Mouse (Mus musculus) cerebellum, adult 2 months (tissue): ENCODE measurements at regions not wholly inside any gene's neighbourhood (a gene's known extent, or its start where the extent isn't known, plus 50 kb on each side); places are given as distances from the start of the nearest gene placed in this dataset.

Source experiments
- DNase-seq, 2 experiments: peaks; one replicate each; pipeline ENCODE4 v3.0.0; 2021
- H3K27ac ChIP-seq: fragments of 200-500 bp; 2 replicates; pipeline ENCODE4 v1.5.1; 2012; ENCODE audit warnings: low read length, control low read depth, inconsistent platforms; ENCODE audit not compliant: insufficient read depth
- H3K27me3 ChIP-seq: fragments of 200-500 bp; 2 replicates; pipeline ENCODE4 v1.6.1; 2012; ENCODE audit warnings: inconsistent platforms, mild to moderate bottlenecking, low read length, moderate library complexity; ENCODE audit not compliant: control insufficient read depth, insufficient read depth
- H3K4me1 ChIP-seq: fragments of 200-500 bp; 2 replicates; pipeline ENCODE4 v1.6.1; 2011; ENCODE audit warnings: low read length; ENCODE audit not compliant: control insufficient read depth, insufficient read depth
- H3K4me3 ChIP-seq: fragments of 200-500 bp; replicated peaks from 2 replicates; pipeline ENCODE3; 2011; ENCODE audit warnings: mild to moderate bottlenecking, low read depth, low read length, control low read depth; ENCODE audit not compliant: insufficient read depth
- CTCF ChIP-seq: fragments of 200-500 bp; IDR thresholded peaks from 2 replicates; pipeline ENCODE4 v1.5.1; 2011; ENCODE audit warnings: low read depth, mild to moderate bottlenecking, control low read depth, low read length, moderate library complexity, borderline replicate concordance; ENCODE audit not compliant: insufficient read depth
- POLR2A ChIP-seq: fragments of 200-500 bp; IDR thresholded peaks from 2 replicates; pipeline ENCODE4 v1.6.1; 2011; ENCODE audit warnings: low read length, control low read depth, borderline replicate concordance; ENCODE audit not compliant: insufficient read depth
- WGBS: fragments of 180-500 bp; shearing (Covaris S2); methylation state at CpG from one replicate; pipeline ENCODE4 v1.1.7; 2018; 5-methylcytosine and 5-hydroxymethylcytosine counted together

DNA sequence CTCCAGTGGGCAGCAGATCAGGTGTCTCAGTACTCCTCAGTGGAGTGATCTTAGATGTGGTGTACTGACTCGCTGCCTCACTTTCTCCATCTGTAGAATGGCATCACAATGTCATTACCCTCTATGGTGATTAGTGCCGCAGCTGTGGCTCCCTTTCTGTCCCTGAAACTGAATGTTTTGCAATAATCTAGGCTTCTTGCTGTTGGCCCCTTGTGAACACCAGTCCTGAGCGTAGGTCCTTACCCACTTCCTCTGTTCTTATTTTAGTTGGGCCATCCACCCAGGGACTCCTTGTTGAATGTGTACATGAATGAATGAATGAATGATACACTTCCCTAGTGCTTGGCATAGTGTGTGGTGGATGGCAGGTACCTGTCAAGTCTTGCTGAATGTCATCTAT, 78.4 kb upstream of the Ccnd1 start:
- Histone ChIP-seq H3K4me1 (no peaks in the 10 kb centered on the region; the same call in 1 of the 2 replicates), H3K27ac (no peak overlapping the region), H3K4me3 (no peak overlapping the region), H3K27me3 (no peaks in the 10 kb centered on the region; the same call in 1 of the 2 replicates)
- no peak for DNase-seq
- TF ChIP-seq POLR2A: no peak
- TF ChIP-seq CTCF: no peak
- WGBS: 91% methylated on average over 3 of the region's 3 CpGs

DNA sequence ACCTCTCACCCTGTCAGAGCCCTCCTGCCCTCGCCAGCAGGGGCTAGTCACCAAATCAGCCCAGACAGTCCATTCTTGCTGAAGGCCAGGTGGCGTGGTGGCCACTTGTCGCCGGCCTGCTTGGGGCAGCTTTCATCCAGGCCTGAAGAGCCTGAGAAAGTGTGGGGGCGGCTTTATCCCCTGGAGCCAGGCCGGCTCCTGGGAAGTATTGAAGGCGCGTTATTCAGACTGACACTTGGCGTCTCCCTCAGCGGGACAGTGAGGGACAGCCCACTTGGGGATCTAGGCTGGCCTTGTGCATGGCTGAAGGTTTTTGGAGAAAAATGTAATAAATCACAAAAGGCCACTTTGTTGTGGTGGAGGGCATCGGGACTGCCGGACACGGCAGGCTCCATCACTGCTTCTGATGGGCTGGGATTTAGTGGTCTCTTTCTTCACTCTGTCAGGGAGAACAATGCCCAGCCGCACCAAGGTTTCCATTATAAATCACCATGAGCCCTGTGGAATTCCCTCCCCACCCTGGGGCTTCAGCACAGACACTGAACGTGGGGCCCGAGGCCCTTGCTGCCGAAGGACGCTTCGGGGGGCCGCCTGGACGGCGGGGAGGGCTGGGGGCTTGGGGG, 75.8 kb upstream of the Ccnd1 start:
- no peaks in the 10 kb centered on the region; the same call in 1 of the 2 replicates for H3K27me3 ChIP-seq
- DNase-seq: no peak
- TF ChIP-seq CTCF (no peak), POLR2A (no peak)
- H3K4me3 ChIP-seq: no peak overlapping the region
- H3K27ac ChIP-seq: no peak overlapping the region
- H3K4me1 ChIP-seq: no peaks in the 10 kb centered on the region
- WGBS: 36% methylated on average over 22 of the region's 22 CpGs

DNA sequence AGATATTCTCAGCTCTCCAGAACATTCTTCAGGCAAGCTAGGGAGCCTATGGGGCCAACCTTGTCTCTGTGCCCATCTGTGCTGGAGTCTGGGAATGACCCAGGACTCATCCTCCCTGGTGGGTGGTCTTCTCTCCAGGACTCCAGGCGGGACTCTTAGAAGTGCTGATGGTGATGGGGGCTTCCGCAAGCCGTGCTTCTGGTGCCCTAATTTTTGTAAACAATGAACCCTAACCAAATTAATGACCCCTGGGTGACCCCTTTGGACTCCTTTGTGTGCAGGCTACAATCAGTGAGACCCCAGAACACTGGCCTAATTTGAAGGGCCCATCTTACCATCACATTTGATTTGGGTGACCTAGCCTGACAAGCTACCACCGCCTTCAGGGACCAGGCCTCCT, 71.0 kb upstream of the Ccnd1 start:
- DNase-seq: no peak
- TF ChIP-seq CTCF: no peak
- no peak for TF ChIP-seq POLR2A
- 65% methylated on average over 4 of the region's 4 CpGs for WGBS
- H3K27ac ChIP-seq: no peak overlapping the region
- no peaks in the 10 kb centered on the region for H3K4me1 ChIP-seq
- H3K27me3 ChIP-seq: no peaks in the 10 kb centered on the region
- no peak overlapping the region for H3K4me3 ChIP-seq

DNA sequence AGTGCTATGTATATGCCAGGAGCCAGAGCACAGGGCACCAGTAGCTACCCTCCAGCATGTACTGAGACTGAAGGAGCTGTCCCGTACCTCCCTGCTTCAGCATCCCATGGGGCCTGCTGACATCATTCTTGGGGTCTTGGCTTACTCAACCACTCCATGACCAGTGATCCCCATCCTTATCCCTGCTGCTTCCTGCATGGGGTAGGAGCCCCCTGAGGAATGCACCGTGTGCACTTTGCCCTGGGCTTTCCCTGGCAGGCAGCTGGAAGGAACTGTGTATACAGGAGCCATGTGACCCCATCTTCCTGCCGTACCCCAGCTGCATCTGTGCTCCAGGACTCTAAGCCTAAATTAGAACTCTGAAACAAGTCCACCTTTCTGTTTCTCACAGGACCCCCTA, 70.3 kb upstream of the Ccnd1 start:
- H3K4me1 ChIP-seq: no peaks in the 10 kb centered on the region
- DNase-seq: no peak
- TF ChIP-seq POLR2A (no peak), CTCF (no peak)
- no peak overlapping the region for H3K27ac ChIP-seq
- H3K27me3 ChIP-seq: no peaks in the 10 kb centered on the region
- H3K4me3 ChIP-seq: no peak overlapping the region
- 72% methylated on average over 3 of the region's 3 CpGs for WGBS

DNA sequence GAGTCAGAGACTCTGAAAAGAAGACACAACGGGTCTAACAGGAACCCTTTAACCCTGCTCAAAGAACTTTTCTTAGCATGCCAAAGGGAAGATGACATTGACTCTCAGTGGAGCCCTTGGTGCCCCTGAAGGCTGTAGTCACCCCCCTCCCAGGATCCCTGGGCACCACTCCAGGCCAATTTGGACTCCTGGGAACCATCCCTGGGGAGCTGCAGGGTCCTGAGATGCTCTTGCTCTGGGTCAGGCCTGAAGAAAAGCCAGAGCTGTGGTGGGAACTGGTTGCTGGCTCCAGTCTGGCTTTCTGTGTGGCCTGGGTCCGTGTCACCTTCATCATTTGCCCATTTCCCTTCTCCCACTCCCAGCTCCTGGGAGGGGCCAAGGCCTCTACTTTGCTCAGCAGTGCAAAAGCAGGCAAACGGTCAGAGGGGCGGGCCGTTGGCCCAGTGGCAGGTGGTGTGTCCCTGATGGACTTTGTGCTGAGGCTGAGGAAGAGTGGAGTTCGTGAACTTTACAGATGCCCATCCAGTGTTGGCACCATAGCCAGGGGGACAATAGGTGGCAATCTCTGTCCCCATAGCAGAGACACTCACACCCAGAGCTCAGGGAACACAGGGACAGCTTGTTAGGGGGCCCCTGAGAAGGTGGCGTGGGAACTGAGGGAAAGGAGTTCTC, 69.1 kb upstream of the Ccnd1 start:
- H3K4me3 ChIP-seq: no peak overlapping the region
- DNase-seq: no peak
- no peaks in the 10 kb centered on the region for H3K27me3 ChIP-seq
- no peaks in the 10 kb centered on the region for H3K4me1 ChIP-seq
- TF ChIP-seq CTCF: no peak
- 63% methylated on average over 7 of the region's 7 CpGs for WGBS
- H3K27ac ChIP-seq: no peak overlapping the region

DNA sequence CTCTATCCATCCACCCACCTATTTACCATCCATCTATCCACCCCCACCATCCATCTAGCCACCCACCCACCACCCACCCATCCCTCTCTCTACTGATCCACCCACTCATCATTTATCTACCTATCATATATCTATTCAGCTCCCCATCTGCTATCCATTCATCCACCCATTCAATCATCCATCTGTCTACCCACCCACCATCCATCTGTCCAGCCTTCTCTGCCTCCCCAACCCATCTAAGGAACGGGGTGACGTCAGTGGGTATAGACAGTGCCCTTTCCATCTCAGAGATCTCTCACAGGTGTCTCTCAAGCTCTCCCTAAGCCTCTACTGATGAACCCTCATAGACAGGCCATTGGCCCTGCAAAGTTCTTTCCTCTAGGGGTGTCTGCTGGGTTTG, 67.5 kb upstream of the Ccnd1 start:
- WGBS: 76% methylated on average over 2 of the region's 2 CpGs
- Histone ChIP-seq H3K27ac (no peak overlapping the region), H3K4me1 (no peaks in the 10 kb centered on the region), H3K27me3 (no peaks in the 10 kb centered on the region), H3K4me3 (no peak overlapping the region)
- DNase-seq: no peak
- no peak for TF ChIP-seq POLR2A
- TF ChIP-seq CTCF: no peak

DNA sequence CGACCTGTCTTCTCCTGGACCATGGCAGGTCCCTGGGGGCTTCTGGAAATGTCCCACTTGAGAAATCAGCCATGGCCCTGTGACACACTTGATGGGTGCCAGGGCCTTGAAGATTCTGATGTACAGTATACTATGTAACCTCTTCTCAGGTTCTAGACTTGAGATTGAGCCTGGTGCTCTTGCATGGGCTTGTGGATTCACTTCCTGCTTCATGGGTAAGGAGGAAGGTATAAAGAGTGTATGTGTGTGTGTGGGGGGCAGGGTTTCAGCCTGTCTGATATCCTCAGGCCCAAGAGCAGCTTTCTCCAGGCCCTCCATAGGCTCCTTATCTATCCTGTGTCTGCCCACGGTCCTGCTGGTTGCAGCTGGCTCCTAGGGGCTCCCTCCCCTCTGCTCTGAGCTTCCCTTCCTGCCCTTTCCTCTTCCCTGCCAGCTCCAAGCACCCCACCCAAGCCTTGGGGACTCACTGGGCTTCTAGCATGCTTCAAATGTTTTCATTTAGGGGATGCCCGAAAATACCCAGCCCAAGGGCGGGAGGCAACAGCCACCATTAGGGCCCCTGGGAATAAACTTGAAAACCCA, 61.9 kb upstream of the Ccnd1 start:
- Histone ChIP-seq H3K4me1 (no peaks in the 10 kb centered on the region), H3K27ac (no peak overlapping the region), H3K27me3 (no peaks in the 10 kb centered on the region), H3K4me3 (no peak overlapping the region)
- no peak for DNase-seq
- 70% methylated on average over 4 of the region's 4 CpGs for WGBS
- TF ChIP-seq POLR2A: no peak
- no peak for TF ChIP-seq CTCF

DNA sequence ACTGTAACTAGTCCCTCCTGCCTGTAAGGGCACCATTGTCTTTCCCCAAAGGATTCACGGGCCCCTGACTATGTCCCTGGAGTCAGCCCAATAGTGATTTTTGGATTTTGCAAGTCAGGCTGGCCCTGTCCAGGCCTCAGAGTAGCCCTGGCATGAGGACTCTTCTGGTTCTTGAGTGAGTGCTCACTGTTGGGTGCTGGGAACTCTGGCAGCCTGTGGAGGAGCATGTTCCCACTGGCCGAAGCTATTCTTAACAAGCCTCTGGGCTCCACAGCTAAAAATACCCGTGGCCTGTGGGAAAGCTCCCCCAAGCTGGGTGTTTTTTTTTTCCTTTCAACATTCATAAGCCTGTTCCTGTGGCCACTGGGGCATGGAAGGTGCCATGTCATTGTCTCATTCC, 60.0 kb upstream of the Ccnd1 start:
- TF ChIP-seq POLR2A (no peak), CTCF (no peak)
- 59% methylated on average over 3 of the region's 3 CpGs for WGBS
- H3K27me3 ChIP-seq: no peaks in the 10 kb centered on the region
- no peak for DNase-seq
- H3K4me3 ChIP-seq: no peak overlapping the region
- peaks cover 1% of the 10 kb centered on the region; the same call in 1 of the 2 replicates for H3K4me1 ChIP-seq
- H3K27ac ChIP-seq: no peak overlapping the region
